Mouse (Mus musculus) kidney, postnatal 0 days (tissue): ENCODE results near the gene Shc2. TPM values are rescaled to one million over a fixed set of nuclear protein-coding genes. Genes with fewer than 3 reads are reported as not detected.

Experiments
- ATAC-seq: fragments of 200-750 bp; cut with Nextera tagmentation; replicated peaks from 2 replicates; pipeline ENCODE4 v1.8.0; 2017; ENCODE audit warnings: low read depth, moderate number of reproducible peaks, moderate TSS enrichment, moderate library complexity; ENCODE audit not compliant: low FRiP score
- DNase-seq: peaks from one replicate; pipeline ENCODE4 v3.0.0-alpha.2; 2016; ENCODE audit warnings: low spot score
- H3K27ac ChIP-seq: fragments of 300-500 bp; sonication (generic); 2 replicates; pipeline ENCODE4 v1.5.1; 2014; ENCODE audit warnings: mild to moderate bottlenecking
- H3K27me3 ChIP-seq: fragments of 300-500 bp; sonication (generic); 2 replicates; pipeline ENCODE4 v1.6.1; 2014; ENCODE audit warnings: low read length, mixed read lengths; ENCODE audit not compliant: insufficient read depth
- H3K36me3 ChIP-seq: fragments of 300-500 bp; sonication (generic); 2 replicates; pipeline ENCODE4 v1.6.1; 2014; ENCODE audit warnings: low read length, mixed read lengths; ENCODE audit not compliant: insufficient read depth
- H3K4me1 ChIP-seq: fragments of 300-500 bp; sonication (generic); replicated peaks from 2 replicates; pipeline ENCODE4 v1.6.1; 2014; ENCODE audit warnings: antibody characterized with exemption, low read length, mixed read lengths; ENCODE audit not compliant: insufficient read depth
- H3K4me2 ChIP-seq: fragments of 300-500 bp; sonication (generic); 2 replicates; pipeline ENCODE4 v1.6.1; 2014; ENCODE audit warnings: mild to moderate bottlenecking, low read length, moderate library complexity, mixed read lengths
- H3K4me3 ChIP-seq: fragments of 300-500 bp; sonication (generic); replicated peaks from 2 replicates; pipeline ENCODE4 v1.5.1; 2014; ENCODE audit warnings: low read depth, low read length
- H3K9ac ChIP-seq: fragments of 300-500 bp; sonication (generic); 2 replicates; pipeline ENCODE4 v1.6.1; 2014; ENCODE audit warnings: low read depth, low read length
- H3K9me3 ChIP-seq: fragments of 300-500 bp; sonication (generic); replicated peaks from 2 replicates; pipeline ENCODE4 v1.6.1; 2016; ENCODE audit warnings: low read length, inconsistent platforms, mixed read lengths
- CTCF ChIP-seq: IDR thresholded peaks from 2 replicates; pipeline ENCODE4 v1.5.1; 2016; ENCODE audit warnings: antibody characterized with exemption, low read depth, mild to moderate bottlenecking, moderate library complexity
- WGBS: fragments of 180-500 bp; shearing (Covaris S2); extraction: QIAGEN DNeasy Blood & Tissue Kit; methylation state at CpG from one replicate; pipeline ENCODE4 v1.1.7; 2014; 5-methylcytosine and 5-hydroxymethylcytosine counted together
- polyA plus RNA-seq: library from polyadenylated mRNA; unstranded; fragments of >200 nt; fragmentation: Nextera tagmentation; extraction: Ambion mirVana; gene quantifications from 2 replicates; pipeline ENCODE4 v1.2.1, GENCODE M21; 2015

Shc2 gene
- polyA plus RNA-seq, 1 experiment from 2014 or later, result 5.4 TPM

- Histone ChIP-seq H3K27me3 (no peaks in the 10 kb centered on the region), H3K27ac (no peak overlapping the region), H3K4me1 (no peaks in the 10 kb centered on the region), H3K9me3 (no peaks in the 10 kb centered on the region), H3K9ac (no peak overlapping the region), H3K4me3 (no peak overlapping the region), H3K36me3 (no peaks in the 10 kb centered on the region), H3K4me2 (no peak overlapping the region)
- peak; percentile 66 for TF ChIP-seq CTCF
- WGBS, result 43% methylated on average over 6 of the region's 6 CpGs
- ATAC-seq, result no peak
- DNase-seq, result peak; percentile 46
Observed at GRCm38 (mm10) chr10:79580811-79581210, 56.9 kb downstream of the Shc2 start.

GRCm38 (mm10) chr10:79580356-79580755 lies 57.4 kb downstream of the Shc2 start:
- H3K9ac ChIP-seq, result no peak overlapping the region
- TF ChIP-seq CTCF, result no peak
- no peaks in the 10 kb centered on the region for H3K36me3 ChIP-seq
- 76% methylated on average over 7 of the region's 7 CpGs for WGBS
- no peak overlapping the region for H3K4me3 ChIP-seq
- no peaks in the 10 kb centered on the region for H3K4me1 ChIP-seq
- DNase-seq (no peak), ATAC-seq (no peak)
- no peaks in the 10 kb centered on the region for H3K27me3 ChIP-seq
- no peaks in the 10 kb centered on the region for H3K9me3 ChIP-seq
- no peak overlapping the region for H3K4me2 ChIP-seq
- H3K27ac ChIP-seq, result no peak overlapping the region

GRCm38 (mm10) chr10:79579781-79580180 lies 57.9 kb downstream of the Shc2 start:
- Histone ChIP-seq H3K4me1 (no peaks in the 10 kb centered on the region), H3K9me3 (no peaks in the 10 kb centered on the region), H3K27ac (no peak overlapping the region), H3K36me3 (no peaks in the 10 kb centered on the region), H3K9ac (no peak overlapping the region), H3K4me2 (no peak overlapping the region), H3K4me3 (no peak overlapping the region), H3K27me3 (no peaks in the 10 kb centered on the region)
- no peak for DNase-seq
- TF ChIP-seq CTCF, result no peak
- 77% methylated on average over 12 of the region's 12 CpGs for WGBS
- ATAC-seq, result no peak

- Histone ChIP-seq H3K4me3 (no peak overlapping the region), H3K27me3 (no peaks in the 10 kb centered on the region), H3K36me3 (no peaks in the 10 kb centered on the region), H3K4me2 (no peak overlapping the region), H3K4me1 (no peaks in the 10 kb centered on the region), H3K27ac (no peak overlapping the region), H3K9me3 (no peaks in the 10 kb centered on the region), H3K9ac (no peak overlapping the region)
- no peak for TF ChIP-seq CTCF
- WGBS, result 73% methylated on average over 7 of the region's 7 CpGs
- no peak for DNase-seq
- ATAC-seq, result no peak
Observed at GRCm38 (mm10) chr10:79578891-79579290, 58.8 kb downstream of the Shc2 start.

GRCm38 (mm10) chr10:79578276-79578675 lies 59.4 kb downstream of the Shc2 start:
- no peak overlapping the region for H3K27ac ChIP-seq
- no peaks in the 10 kb centered on the region for H3K27me3 ChIP-seq
- ATAC-seq, result no peak
- no peak overlapping the region for H3K4me3 ChIP-seq
- 69% methylated on average over 9 of the region's 9 CpGs for WGBS
- H3K4me2 ChIP-seq, result no peak overlapping the region
- H3K9ac ChIP-seq, result no peak overlapping the region
- no peaks in the 10 kb centered on the region for H3K4me1 ChIP-seq
- no peak for DNase-seq
- TF ChIP-seq CTCF, result no peak
- no peaks in the 10 kb centered on the region for H3K9me3 ChIP-seq
- H3K36me3 ChIP-seq, result no peaks in the 10 kb centered on the region

- Histone ChIP-seq H3K4me1 (no peaks in the 10 kb centered on the region), H3K36me3 (no peaks in the 10 kb centered on the region), H3K9me3 (no peaks in the 10 kb centered on the region), H3K27me3 (no peaks in the 10 kb centered on the region), H3K4me3 (no peak overlapping the region), H3K27ac (no peak overlapping the region), H3K4me2 (no peak overlapping the region), H3K9ac (no peak overlapping the region)
- 75% methylated on average over 4 of the region's 4 CpGs for WGBS
- TF ChIP-seq CTCF, result no peak
- no peak for ATAC-seq
- DNase-seq, result no peak
Observed at GRCm38 (mm10) chr10:79577376-79577775, 60.3 kb downstream of the Shc2 start.

- Histone ChIP-seq H3K4me2 (no peak overlapping the region), H3K36me3 (no peaks in the 10 kb centered on the region), H3K9ac (no peak overlapping the region), H3K27ac (no peak overlapping the region), H3K4me3 (no peak overlapping the region), H3K9me3 (no peaks in the 10 kb centered on the region), H3K27me3 (no peaks in the 10 kb centered on the region), H3K4me1 (no peaks in the 10 kb centered on the region)
- 62% methylated on average over 6 of the region's 6 CpGs for WGBS
- no peak for DNase-seq
- ATAC-seq, result no peak
- TF ChIP-seq CTCF, result no peak
Observed at GRCm38 (mm10) chr10:79575754-79576153, 62.0 kb downstream of the Shc2 start.
